Mouse (Mus musculus): Measurements from ENCODE around the gene Olfr1564.
"Not testable (repeated sequence)": the region's sequence is repeated elsewhere in the genome, so short reads cannot be mapped to it uniquely, and the experiment has no call there.

- TF ChIP-seq POLR2A (IDR thresholded peaks at IDR 0.05; ENCODE audit: borderline replicate concordance, low read depth, low read length); CTCF (IDR thresholded peaks at IDR 0.05; ENCODE audit: low read depth, low read length): not testable (repeated sequence)
These were observed 33.2 kb upstream of the Olfr1564 start, which contains the start of gene Zfp955a for GRCm38 (mm10) chr17:33254530-33255318.
